Mouse (Mus musculus) kidney, embryonic 16.5 days (tissue): ENCODE results near the gene Xrcc3. TPM values are rescaled to one million over a fixed set of nuclear protein-coding genes. Genes with fewer than 3 reads are reported as not detected.

Source experiments
- ATAC-seq: fragments of 200-750 bp; cut with Nextera tagmentation; 2 replicates; pipeline ENCODE4 v1.8.0; 2017; ENCODE audit warnings: moderate TSS enrichment; ENCODE audit not compliant: low FRiP score, low TSS enrichment
- H3K27ac ChIP-seq: fragments of 300-500 bp; sonication (generic); 2 replicates; pipeline ENCODE4 v1.5.1; 2014; ENCODE audit warnings: low read length
- H3K27me3 ChIP-seq: fragments of 300-500 bp; sonication (generic); 2 replicates; pipeline ENCODE4 v1.6.1; 2014; ENCODE audit warnings: low read length, control low read depth, mixed read lengths; ENCODE audit not compliant: insufficient read depth
- H3K36me3 ChIP-seq: fragments of 300-500 bp; sonication (generic); 2 replicates; pipeline ENCODE4 v1.6.1; 2014; ENCODE audit warnings: low read length, control low read depth, mixed read lengths; ENCODE audit not compliant: insufficient read depth
- H3K4me1 ChIP-seq: fragments of 300-500 bp; sonication (generic); 2 replicates; pipeline ENCODE4 v1.6.1; 2014; ENCODE audit warnings: low read length, control low read depth, mixed read lengths; ENCODE audit not compliant: insufficient read depth
- H3K4me2 ChIP-seq: fragments of 300-500 bp; sonication (generic); replicated peaks from 2 replicates; pipeline ENCODE4 v1.6.1; 2014; ENCODE audit warnings: low read depth, low read length
- H3K4me3 ChIP-seq: fragments of 300-500 bp; sonication (generic); 2 replicates; pipeline ENCODE4 v1.5.1; 2014; ENCODE audit warnings: mild to moderate bottlenecking, low read length
- H3K9ac ChIP-seq: fragments of 300-500 bp; sonication (generic); replicated peaks from 2 replicates; pipeline ENCODE4 v1.6.1; 2014; ENCODE audit warnings: low read length
- H3K9me3 ChIP-seq: fragments of 300-500 bp; sonication (generic); 2 replicates; pipeline ENCODE4 v1.6.1; 2016; ENCODE audit warnings: low read length, control low read depth
- WGBS: fragments of 180-500 bp; shearing (Covaris S2); extraction: QIAGEN DNeasy Blood & Tissue Kit; methylation state at CpG from one replicate; pipeline ENCODE4 v1.1.7; 2014; 5-methylcytosine and 5-hydroxymethylcytosine counted together
- polyA plus RNA-seq: library from polyadenylated mRNA; unstranded; fragments of >200 nt; fragmentation: Nextera tagmentation; extraction: Ambion mirVana; gene quantifications from 2 replicates; pipeline ENCODE4 v1.2.1, GENCODE M21; 2015

Gene Xrcc3
- polyA plus RNA-seq, 1 experiment from 2014 or later, result 12.4 TPM

- H3K9ac ChIP-seq, result no peak overlapping the region
- no peak overlapping the region for H3K4me2 ChIP-seq
- WGBS, result 45% methylated on average over 2 of the region's 2 CpGs
- no peak overlapping the region for H3K27ac ChIP-seq
- no peak for ATAC-seq
- no peak overlapping the region for H3K4me3 ChIP-seq
- no peaks in the 10 kb centered on the region for H3K9me3 ChIP-seq
- peaks cover 15% of the 10 kb centered on the region for H3K36me3 ChIP-seq
- H3K27me3 ChIP-seq, result no peaks in the 10 kb centered on the region
- H3K4me1 ChIP-seq, result no peaks in the 10 kb centered on the region
Observed at GRCm38 (mm10) chr12:111843470-111843869, 29.8 kb upstream of the Xrcc3 start.

- 74% methylated on average over 15 of the region's 15 CpGs for WGBS
- no peak for ATAC-seq
- Histone ChIP-seq H3K9ac (no peak overlapping the region), H3K36me3 (peaks cover 18% of the 10 kb centered on the region), H3K4me1 (no peaks in the 10 kb centered on the region), H3K27me3 (no peaks in the 10 kb centered on the region), H3K4me2 (no peak overlapping the region), H3K4me3 (no peak overlapping the region), H3K9me3 (no peaks in the 10 kb centered on the region), H3K27ac (no peak overlapping the region)
Observed at GRCm38 (mm10) chr12:111842565-111843433, 29.1 kb upstream of the Xrcc3 start.

GRCm38 (mm10) chr12:111833457-111833856 is 19.8 kb upstream of the Xrcc3 start:
- ATAC-seq, result no peak
- 83% methylated on average over 10 of the region's 10 CpGs for WGBS

GRCm38 (mm10) chr12:111832643-111833042 is 19.0 kb upstream of the Xrcc3 start:
- H3K27me3 ChIP-seq, result no peaks in the 10 kb centered on the region
- H3K4me3 ChIP-seq, result no peak overlapping the region
- 87% methylated on average over 5 of the region's 5 CpGs for WGBS
- H3K4me1 ChIP-seq, result no peaks in the 10 kb centered on the region
- no peak overlapping the region for H3K4me2 ChIP-seq
- H3K9ac ChIP-seq, result no peak overlapping the region
- no peak for ATAC-seq
- peaks cover 85% of the 10 kb centered on the region for H3K36me3 ChIP-seq
- no peaks in the 10 kb centered on the region for H3K9me3 ChIP-seq
- H3K27ac ChIP-seq, result no peak overlapping the region

More at GRCm38 (mm10) chr12:111833457-111833856, 19.8 kb upstream of the Xrcc3 start:
- Histone ChIP-seq H3K9ac (no peak overlapping the region), H3K9me3 (no peaks in the 10 kb centered on the region), H3K4me1 (no peaks in the 10 kb centered on the region), H3K27ac (no peak overlapping the region), H3K36me3 (peaks cover 82% of the 10 kb centered on the region), H3K27me3 (no peaks in the 10 kb centered on the region), H3K4me2 (no peak overlapping the region), H3K4me3 (no peak overlapping the region)

- Histone ChIP-seq H3K4me2 (no peak overlapping the region), H3K4me1 (no peaks in the 10 kb centered on the region), H3K9me3 (no peaks in the 10 kb centered on the region), H3K4me3 (no peak overlapping the region), H3K27me3 (no peaks in the 10 kb centered on the region), H3K9ac (no peak overlapping the region), H3K27ac (no peak overlapping the region), H3K36me3 (peaks cover 88% of the 10 kb centered on the region)
- no peak for ATAC-seq
- WGBS, result 81% methylated on average over 10 of the region's 10 CpGs
Observed at GRCm38 (mm10) chr12:111830375-111830774, 16.7 kb upstream of the Xrcc3 start.

- ATAC-seq, result no peak
- H3K36me3 ChIP-seq, result peaks cover 88% of the 10 kb centered on the region
- H3K9ac ChIP-seq, result no peak overlapping the region
Observed at GRCm38 (mm10) chr12:111829954-111830353, 16.3 kb upstream of the Xrcc3 start.

GRCm38 (mm10) chr12:111829447-111829846 is 15.8 kb upstream of the Xrcc3 start:
- H3K9ac ChIP-seq, result no peak overlapping the region
- H3K9me3 ChIP-seq, result no peaks in the 10 kb centered on the region
- no peak overlapping the region for H3K4me2 ChIP-seq
- no peak overlapping the region for H3K27ac ChIP-seq
- no peak for ATAC-seq
- H3K4me3 ChIP-seq, result no peak overlapping the region
- no peaks in the 10 kb centered on the region for H3K4me1 ChIP-seq
- no peaks in the 10 kb centered on the region for H3K27me3 ChIP-seq
- H3K36me3 ChIP-seq, result peaks cover 90% of the 10 kb centered on the region
- 90% methylated on average over 5 of the region's 5 CpGs for WGBS

More at GRCm38 (mm10) chr12:111829954-111830353, 16.3 kb upstream of the Xrcc3 start:
- WGBS, result 95% methylated on average over 9 of the region's 9 CpGs
- H3K27me3 ChIP-seq, result no peaks in the 10 kb centered on the region
- H3K4me1 ChIP-seq, result no peaks in the 10 kb centered on the region
- H3K27ac ChIP-seq, result no peak overlapping the region
- no peaks in the 10 kb centered on the region for H3K9me3 ChIP-seq
- no peak overlapping the region for H3K4me2 ChIP-seq
- H3K4me3 ChIP-seq, result no peak overlapping the region

- no peak overlapping the region for H3K4me3 ChIP-seq
- H3K36me3 ChIP-seq, result peaks cover 85% of the 10 kb centered on the region
- H3K27ac ChIP-seq, result no peak overlapping the region
- no peak overlapping the region for H3K4me2 ChIP-seq
- ATAC-seq, result no peak
- 85% methylated on average over 12 of the region's 12 CpGs for WGBS
- H3K9me3 ChIP-seq, result no peaks in the 10 kb centered on the region
- H3K4me1 ChIP-seq, result no peaks in the 10 kb centered on the region
- H3K27me3 ChIP-seq, result no peaks in the 10 kb centered on the region
- no peak overlapping the region for H3K9ac ChIP-seq
Observed at GRCm38 (mm10) chr12:111827556-111827955, 13.9 kb upstream of the Xrcc3 start.

- no peaks in the 10 kb centered on the region for H3K9me3 ChIP-seq
- no peak for ATAC-seq
- no peak overlapping the region for H3K4me3 ChIP-seq
- no peak overlapping the region for H3K9ac ChIP-seq
- no peak overlapping the region for H3K27ac ChIP-seq
- no peak overlapping the region for H3K4me2 ChIP-seq
- 66% methylated on average over 4 of the region's 4 CpGs for WGBS
- H3K36me3 ChIP-seq, result peaks cover 36% of the 10 kb centered on the region
- H3K4me1 ChIP-seq, result peaks cover 20% of the 10 kb centered on the region
- H3K27me3 ChIP-seq, result no peaks in the 10 kb centered on the region
Observed at GRCm38 (mm10) chr12:111821931-111822330, 8.3 kb upstream of the Xrcc3 start.

GRCm38 (mm10) chr12:111820708-111821107 is 7.0 kb upstream of the Xrcc3 start:
- 68% methylated on average over 7 of the region's 7 CpGs for WGBS
- ATAC-seq, result no peak
- H3K36me3 ChIP-seq, result peaks cover 24% of the 10 kb centered on the region
- H3K27me3 ChIP-seq, result no peaks in the 10 kb centered on the region
- no peak overlapping the region for H3K4me2 ChIP-seq
- peaks cover 32% of the 10 kb centered on the region for H3K4me1 ChIP-seq
- H3K9ac ChIP-seq, result no peak overlapping the region
- H3K4me3 ChIP-seq, result no peak overlapping the region
- no peak overlapping the region for H3K27ac ChIP-seq
- no peaks in the 10 kb centered on the region for H3K9me3 ChIP-seq
